Mouse (Mus musculus): ENCODE measurements at regions not wholly inside any gene's neighbourhood (a gene's known extent, or its start where the extent isn't known, plus 50 kb on each side); places are given as distances from the start of the nearest gene placed in this dataset.
A peak's percentile ranks its signal among the peaks of the same experiment; 100 is the strongest.

DNA sequence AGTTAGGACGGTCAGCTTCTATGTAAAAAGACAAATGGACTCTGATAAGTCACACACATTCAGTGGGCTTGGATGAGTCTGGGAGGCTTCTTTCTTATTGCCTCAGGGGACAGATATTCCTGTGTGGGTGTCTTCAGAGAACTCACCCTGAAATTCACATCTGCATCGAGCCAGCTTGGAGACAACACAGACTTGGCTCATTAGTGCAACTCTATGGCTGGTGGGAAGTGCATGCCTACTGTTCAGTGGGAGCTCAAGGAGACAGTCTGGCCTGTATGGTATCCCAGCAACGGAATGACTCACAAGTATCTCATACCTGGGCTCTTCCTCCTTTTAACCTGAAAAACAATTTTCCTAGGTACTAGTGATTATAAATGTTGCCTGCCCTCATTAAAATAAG, 224.6 kb upstream of the Hs6st1 start:
- DNase-seq: peak; percentile 67

DNA sequence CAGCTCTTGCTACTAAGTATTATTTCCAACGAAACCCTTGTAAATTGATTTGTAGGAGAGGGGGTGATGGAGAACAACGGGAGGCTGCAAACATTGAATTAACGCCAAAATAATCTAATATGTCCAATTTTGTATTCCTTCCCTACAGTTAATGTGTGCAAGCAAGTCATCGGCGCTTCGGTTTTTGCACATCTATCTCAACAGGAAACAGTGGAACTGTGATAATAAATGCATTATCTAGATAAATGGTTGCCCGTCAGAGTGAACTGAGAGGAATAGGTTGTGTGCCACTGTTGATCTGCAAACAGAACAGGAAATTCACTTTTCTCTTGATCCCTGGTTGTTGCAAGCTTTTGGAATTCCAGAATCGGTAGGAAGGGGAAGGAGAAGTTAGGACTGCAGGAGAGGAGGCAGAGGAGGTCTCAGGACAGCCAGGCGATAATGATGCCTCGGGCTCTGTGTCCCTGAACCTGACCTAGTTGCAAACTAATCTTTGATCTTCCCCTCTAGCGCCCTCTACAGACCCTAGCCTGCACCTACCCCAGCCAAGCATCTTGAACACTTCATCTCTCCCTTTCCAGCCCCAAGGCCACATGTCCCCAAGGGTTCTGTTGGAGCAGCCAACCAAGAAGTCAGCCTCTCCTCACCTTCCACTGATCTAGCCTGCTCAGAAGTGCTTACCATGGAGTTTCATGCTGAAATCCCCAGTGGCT, 221.8 kb upstream of the Hs6st1 start:
- peak; percentile 19 for DNase-seq

DNA sequence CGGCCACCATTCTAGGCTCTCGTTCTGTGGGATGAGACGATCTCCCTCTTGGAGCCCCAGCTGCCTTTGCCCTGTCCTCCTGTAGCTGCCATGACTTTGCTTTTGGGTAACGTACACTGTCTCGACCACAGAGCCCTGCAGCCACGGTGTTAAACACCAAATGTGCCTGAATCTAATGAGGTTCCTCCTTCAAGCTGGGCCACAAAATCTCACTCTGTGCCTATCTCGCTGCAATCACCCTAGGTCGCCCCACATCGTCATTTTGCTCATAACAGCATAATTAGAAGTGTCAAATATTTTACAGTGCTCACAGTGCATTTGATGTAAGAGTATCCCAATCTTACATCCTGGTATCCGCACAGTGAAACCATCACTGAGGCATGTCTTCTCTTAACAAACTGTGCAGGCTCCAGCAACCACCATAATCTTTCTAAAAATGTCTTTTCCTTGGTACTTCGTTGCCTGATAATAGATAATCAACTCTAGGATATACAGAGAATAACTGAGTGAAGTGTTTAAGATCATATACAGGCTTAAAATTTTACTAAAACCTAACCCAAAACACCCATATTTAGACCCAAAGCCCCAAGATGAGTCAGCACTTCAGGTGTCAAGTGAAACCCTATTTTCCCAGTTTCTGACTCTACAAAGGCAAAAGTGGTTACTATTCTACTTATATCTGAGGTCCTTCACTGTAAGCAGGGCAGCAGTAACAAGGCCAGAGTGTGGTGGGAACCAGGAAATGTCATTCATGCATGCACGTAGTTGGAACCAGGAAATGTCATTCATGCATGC, 219.8 kb upstream of the Hs6st1 start:
- no peak for DNase-seq

DNA sequence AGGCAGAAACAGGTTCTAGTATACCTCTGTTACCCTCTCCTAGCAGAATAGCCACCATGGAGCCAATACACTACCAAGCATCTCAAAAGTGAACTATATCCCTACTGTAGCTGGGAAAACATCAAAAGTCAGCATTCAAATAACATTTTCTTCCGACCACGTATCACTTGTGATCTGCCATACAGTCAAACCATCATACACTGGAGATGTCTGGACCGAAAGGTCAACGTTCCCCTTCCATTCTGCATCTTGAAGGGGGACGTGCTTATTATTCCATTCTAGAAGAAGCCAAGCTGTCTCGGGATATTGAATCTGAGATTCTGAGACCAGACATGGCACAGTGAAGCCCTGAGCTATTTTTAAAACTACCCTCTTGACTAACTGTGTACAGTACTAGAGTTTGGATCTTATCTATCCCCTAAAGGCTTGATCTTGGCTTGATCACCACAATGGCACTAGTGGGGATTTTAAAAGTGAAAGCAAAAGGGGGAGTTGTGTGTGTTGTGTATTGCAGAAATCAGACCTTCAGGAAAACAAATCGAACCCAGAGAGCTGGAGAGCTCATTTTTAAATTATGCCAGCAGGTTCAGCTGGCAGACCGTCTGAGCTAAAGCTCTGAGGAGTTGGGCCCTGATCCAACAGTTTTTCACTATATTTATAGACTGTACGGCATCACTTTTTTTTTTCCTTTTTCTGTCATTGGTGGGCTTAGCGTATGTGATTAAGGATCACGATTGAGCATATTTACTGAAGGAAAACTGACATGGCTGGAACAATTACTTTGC, 218.6 kb upstream of the Hs6st1 start:
- DNase-seq: peak; percentile 22

DNA sequence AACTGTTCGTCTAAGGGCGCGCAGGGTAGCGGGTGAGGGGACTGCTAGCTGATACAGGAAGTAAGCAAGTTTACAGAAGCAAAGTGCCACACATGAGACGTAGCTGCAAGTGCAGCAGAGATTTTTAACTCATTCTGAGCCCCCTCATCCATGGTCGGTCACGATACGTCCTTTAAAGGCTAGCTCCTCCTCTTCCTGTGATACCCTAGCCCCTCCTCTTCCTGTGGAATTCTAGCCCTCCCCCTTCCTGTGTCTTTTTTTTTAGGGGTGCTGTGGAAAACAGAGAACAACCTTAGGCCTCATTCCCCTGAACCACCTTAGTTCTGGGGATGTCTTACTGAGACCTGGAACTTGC, 218.0 kb upstream of the Hs6st1 start:
- peak; percentile 21 for DNase-seq

DNA sequence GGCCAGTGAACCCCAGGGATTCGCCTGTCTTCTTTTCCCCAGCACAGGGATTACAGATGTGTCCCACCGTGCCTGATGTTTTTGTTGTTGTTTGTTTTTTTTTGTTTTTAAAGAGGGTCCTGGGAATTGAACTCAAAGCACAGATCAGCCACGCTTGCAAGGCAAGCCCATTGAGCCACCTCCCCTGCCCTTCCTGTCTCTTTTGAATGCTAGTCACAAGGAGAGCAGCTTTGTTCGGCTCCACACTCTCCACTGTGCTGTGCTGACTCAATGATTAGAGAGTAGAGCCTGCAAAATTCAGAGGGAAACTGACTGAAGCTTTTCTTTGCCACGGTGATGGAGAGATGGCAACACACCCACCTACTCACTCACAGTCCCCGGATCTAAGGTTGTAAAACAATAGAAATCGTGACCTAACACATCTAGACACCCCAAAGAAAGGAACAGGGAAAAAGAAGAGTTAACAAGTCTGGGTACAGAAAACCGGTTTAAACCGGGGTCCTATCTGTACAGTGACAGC, 217.6 kb upstream of the Hs6st1 start:
- no peak for DNase-seq

DNA sequence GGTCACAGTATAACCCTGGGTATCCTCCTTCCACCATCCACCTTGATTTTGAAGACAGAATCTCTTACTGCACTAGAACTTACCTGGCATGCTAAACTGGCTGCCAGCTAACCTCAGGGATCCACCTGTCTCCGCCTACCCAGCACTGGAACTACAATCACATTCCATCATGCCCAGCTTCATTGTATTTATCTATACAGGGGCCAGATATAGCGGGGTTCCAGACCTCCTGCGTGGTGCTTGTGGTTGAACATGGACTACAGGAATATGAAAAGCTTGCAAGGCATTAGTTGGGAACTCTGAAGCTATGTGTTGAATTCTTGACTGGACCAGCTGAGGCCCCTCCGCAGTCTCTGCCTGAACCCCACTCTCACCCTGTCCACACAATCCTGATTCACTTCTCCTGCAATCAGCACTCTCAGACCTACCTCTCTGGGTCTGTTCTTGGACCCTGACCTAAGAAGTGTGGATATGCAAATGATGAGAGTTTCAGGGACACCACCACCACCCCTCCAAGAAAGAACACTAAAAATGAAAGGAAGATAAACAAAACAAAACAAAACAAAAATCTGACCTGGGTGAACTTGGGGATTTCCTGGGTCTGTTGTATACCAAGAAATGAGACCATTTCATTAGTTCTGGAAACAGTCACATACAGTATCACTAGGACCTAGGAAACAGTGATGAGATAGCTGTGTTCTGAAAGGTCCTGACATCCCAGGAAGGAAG, 216.4 kb upstream of the Hs6st1 start:
- DNase-seq: no peak

DNA sequence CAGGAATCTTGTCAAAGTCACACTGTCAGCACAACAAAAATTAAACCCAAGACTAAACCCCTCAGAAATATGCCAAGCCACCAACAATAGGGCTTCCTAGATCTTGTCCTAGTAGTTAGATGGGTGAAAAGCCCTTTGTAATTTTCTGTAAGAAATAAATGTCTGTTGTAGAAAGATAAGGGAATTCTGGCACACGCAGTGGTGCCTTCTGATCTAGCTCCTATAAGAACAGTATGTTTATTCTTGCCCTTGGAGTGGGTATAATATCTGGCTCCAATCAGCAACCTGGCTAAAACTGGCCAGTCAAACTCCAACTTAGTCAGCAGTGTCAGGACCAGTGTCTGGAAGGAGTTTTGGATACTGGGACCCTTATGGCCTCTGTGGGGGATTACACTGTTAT, 215.2 kb upstream of the Hs6st1 start:
- no peak for DNase-seq

DNA sequence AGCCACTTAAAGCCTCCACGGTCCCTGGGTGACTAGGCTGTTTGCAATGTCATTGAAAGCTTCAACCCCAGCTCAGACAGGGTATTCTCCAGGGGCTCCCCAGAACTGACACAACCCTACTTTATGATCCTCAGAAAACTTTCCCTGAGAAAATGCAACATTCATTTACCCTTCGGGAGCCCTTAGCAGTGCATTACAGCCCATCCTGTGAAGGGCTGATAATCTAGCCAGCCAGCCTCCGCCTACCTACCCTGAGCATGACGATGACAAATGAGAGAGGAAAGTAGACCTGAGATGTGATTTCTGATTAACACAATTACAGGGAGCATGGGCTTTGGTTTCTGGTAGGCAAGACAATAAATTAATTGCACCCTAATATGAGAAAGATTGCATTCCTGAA, 212.6 kb upstream of the Hs6st1 start:
- DNase-seq: no peak

DNA sequence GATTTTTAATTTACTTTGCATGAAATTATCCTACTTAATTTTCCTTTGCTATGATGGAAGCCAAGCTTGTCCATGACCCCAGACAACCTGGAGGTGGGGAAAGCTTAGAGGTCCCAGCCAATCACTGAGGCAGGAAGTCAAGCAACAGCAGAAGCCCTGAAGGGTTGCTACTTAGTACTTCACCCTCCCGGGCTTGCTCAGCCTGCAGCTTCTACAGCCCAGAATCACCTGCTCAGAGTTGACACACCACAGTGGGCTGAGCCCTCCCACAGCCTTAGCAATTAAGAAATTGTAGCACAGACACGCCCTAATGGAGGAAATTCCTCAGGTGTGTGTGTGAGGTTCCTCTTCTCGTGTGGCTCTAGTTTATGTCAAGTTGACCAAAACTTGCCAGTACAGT, 209.9 kb upstream of the Hs6st1 start:
- DNase-seq: no peak

DNA sequence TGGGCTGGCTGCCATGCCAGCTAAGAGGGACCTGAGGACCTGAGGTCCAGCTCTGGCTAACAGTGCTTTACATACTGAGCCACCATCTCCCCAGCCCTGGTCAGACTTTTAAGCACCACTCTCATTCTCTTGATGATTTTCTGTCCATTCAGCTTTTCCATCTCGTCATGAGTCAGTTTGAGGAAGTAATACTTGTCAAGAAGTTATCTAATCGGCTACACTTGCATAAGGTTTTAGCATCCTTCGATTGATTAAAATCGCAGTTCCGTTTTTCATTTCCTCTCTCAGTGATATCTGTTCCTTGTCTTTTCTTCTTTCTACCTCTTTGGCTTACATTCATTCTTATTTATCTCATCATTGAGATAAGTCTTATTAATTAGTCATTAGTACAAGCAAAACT, 207.4 kb upstream of the Hs6st1 start:
- no peak for DNase-seq

DNA sequence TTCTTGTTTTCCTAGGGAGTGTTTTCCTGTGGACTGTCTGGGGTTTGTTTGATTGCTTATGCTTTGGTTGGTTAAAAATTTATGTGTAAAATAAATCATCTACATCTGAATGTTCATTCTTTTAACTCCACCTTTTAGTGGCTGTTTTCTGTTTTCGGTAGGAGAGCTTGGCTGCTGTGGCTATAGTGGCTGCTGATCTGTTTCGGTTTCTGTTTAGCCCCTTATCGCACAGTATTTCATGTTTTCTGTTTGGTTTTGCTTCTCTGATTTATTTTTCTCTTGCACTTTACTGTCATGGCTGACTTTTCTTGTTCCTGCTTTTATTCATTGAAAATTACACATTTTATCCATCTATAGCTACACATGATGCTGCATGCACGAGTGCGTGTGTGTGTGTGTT, 206.0 kb upstream of the Hs6st1 start:
- no peak for DNase-seq

DNA sequence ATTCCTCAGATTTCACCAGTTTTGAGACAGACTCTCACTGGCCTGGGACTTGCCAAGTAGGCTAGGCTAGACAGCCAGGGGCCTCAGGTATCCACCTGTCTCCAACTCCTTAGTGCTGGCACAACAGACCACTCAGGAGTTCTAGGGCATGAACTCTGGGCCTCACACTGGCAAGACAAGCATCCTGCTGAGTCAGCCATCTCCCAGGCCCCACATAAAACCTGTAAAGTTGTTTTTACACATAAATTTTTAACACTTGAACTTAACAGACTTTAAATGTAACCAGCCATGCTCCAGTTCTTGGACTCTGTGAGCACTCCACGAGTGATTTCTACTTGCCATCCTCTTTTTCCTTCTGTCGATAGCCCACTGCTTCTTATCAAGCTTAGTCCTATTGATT, 205.5 kb upstream of the Hs6st1 start:
- DNase-seq: no peak

DNA sequence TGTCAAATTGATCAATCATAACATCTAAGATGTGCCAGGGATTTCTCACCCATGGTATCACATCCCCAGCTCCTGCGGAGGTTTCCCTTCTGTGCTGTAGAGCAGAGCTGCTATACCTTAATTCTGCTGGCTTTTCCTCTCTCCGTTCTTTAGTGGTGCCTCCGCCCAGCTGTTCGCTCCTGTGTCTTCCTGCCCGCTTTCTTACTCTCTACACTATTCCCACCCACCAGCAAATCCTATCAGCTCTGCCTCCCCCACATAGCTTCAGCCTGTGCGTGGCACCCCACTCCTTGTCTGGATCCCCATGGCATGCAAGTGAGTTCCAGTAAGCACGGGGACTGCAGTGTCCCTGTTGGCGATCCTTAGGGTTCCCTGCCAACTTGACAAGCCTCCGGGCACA, 204.0 kb upstream of the Hs6st1 start:
- DNase-seq: peak; percentile 20

DNA sequence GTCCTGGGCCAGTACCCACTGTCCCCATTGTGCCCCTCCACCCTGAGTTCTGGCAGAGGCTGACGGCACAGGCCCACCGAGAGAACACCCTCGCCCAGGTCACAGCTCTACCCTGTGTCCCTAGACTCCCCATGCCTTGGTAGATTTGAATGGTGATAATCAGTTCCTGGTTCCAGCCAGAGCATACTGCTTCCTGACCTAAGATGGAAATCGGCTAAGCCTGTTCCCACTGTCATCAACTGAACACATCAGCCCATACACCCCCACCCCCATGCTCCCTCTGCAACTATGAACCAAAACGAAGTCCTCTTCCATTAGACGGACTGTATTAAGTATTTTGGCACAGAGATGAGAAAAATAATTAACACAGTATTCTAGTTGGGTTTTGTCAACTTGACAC, 202.9 kb upstream of the Hs6st1 start:
- no peak for DNase-seq

DNA sequence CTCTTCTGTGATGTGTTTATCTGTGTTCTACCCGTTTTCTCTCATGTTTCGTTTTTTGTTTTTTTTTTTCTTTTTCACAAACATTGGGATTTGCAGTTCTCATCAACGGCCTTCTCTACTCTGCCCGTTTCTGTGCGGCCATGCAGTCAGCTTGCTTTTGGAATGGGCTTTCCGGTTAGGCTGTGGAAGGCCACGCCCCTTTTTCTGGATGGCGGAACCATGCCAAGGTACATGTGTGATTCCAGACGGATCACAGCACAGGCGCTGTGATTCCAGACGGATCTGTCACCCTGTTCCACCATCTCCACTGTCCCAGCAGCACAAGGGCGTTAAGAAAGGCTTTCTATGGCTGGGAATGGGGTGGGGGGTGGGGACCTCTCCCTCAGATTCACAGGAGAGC, 201.6 kb upstream of the Hs6st1 start:
- no peak for DNase-seq

DNA sequence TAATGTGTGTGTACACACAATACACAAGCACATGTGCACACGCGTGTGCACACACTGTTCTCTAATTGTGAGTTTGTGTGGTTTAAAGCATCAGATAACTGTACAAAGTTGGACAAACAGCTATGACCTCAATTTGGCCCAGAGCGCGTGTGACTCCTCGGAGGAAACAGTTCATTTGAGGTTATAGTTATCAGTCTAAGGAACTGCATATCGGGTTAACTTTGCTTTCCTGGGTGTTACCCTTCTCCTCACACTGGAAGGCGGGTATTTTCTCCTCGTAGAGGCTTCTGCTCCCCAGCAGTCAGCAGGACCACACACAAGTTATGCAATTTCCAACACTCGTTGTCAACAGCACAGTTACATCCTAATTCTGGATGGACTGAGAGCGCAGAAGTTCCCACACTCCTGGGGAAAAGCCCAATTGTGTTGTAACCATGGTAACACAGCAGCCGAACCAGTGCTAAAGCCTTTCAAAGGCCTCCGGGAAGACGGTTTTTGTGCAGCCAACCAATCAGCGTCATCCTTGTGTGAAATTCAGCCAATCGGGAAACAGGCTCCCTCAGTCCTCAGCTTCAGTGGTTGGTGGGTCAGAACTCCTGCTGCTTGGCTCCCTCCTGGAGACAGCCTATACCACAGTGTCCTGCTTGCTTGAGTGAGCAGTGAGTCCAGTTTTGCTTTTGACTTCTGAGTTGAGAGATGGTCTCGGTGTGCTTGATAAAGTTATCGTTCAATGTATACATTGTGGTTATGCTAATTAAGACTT, 198.6 kb upstream of the Hs6st1 start:
- peak; percentile 86 for DNase-seq

DNA sequence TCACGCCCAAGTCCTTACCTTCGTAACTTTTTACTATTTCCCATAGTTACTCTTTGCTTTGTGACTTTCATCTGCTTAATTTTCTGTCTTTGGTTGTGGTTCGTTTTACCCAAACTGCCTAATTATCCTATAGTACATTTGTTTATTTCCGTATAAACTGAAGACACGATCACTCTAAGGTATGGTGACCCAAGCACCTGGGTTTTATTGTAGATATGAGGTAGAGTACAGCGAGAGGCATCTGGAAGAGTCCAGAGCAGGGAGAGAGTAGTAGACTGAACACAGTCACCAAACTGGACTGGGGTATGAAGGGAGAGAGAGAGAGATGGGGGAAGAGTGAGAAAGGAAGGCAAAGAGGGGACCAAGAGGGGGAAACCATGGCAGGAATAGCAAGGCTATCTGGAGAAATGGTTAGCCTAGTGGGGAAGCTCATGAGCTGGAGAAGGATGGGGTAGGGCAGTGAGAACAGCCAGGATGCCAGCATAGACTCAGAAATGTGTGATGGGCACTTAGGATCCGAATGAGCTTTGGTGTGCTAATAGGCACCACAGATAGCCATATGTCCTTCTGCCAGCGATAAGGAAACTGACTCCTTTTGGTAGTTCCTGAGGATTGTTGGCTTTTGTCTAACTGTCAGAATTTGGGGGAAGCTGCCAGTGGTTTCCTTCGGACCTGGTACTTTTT, 197.9 kb upstream of the Hs6st1 start:
- DNase-seq: no peak

DNA sequence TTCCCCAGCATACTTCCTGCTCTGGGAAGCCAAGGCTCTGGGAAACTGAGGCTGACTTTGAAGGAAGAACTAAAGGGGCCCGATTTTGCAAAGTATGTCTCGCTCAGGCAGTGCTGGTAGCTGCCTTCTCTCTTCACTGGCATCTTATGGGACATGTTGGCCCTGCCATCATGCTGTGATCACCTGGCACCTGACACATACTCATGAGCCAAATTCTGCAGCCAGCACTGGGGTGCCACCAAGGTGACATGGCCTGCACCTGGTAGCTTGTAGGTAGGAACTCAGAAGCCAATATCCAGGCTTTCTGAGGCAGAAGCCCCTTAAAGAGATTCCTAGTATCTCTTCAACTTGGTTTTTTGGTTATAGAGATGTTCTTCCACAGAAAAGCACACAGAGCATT, 195.2 kb upstream of the Hs6st1 start:
- DNase-seq: no peak

DNA sequence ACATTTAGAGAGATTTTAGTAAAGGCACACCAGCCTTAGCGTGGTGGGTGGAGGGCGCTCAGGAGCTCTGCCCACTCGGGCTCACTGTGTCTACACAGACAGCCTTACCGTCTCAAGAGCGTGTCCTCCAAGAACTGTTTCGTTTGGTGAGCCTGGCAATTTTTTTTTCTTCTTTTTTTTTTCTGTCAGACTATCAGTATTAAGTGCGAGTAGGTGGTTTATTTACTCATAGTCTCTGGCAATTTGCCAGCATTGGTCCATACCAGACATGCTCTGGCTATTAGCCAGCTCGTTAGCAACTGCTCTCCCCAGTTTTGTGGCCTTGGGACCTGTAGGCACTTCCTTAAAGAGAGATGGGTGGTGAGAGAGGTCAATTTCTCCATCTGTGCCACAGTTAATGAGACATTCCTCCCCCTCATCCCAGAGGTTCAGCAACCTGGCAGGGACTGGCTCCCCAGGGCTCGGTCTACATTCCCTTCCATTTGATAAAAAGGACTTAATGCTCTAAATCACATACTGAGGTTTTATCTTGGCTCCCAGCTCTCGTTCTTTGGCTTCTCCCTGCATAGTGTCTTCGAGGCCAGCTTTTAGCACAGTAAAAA, 192.9 kb upstream of the Hs6st1 start:
- DNase-seq: no peak

DNA sequence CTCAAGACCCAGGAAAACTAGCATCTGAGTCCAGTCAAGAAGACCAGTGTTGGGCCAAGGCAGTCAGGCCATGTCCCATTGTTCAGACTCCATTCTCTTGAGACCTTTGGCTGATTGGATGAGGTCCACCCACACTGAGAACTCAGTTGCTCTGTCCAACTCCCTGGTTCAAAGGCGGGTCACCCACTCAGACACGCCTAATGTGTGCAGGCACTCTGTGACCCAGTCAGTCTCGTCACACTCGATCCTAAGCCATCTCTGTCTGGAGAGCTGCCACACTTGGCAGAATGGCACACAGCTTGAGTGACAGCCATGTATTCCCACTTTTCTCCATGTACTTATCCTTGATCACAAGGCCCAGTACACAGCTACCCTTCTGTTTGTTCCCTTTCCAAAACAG, 189.8 kb upstream of the Hs6st1 start:
- peak; percentile 29 for DNase-seq

Measured in layer of hippocampus, adult 9-11 months (tissue).